Mouse (Mus musculus) spleen, embryonic (tissue): ENCODE measurements at regions not wholly inside any gene's neighbourhood (a gene's known extent, or its start where the extent isn't known, plus 50 kb on each side); places are given as distances from the start of the nearest gene placed in this dataset.

ENCODE experiments used
- CTCF ChIA-PET: fragments of 350-600 bp; sonication (Branson Sonifier 250); formaldehyde crosslinking; loops from one replicate; lab custom pipeline; 2022; lab: Charles Lee

DNA sequence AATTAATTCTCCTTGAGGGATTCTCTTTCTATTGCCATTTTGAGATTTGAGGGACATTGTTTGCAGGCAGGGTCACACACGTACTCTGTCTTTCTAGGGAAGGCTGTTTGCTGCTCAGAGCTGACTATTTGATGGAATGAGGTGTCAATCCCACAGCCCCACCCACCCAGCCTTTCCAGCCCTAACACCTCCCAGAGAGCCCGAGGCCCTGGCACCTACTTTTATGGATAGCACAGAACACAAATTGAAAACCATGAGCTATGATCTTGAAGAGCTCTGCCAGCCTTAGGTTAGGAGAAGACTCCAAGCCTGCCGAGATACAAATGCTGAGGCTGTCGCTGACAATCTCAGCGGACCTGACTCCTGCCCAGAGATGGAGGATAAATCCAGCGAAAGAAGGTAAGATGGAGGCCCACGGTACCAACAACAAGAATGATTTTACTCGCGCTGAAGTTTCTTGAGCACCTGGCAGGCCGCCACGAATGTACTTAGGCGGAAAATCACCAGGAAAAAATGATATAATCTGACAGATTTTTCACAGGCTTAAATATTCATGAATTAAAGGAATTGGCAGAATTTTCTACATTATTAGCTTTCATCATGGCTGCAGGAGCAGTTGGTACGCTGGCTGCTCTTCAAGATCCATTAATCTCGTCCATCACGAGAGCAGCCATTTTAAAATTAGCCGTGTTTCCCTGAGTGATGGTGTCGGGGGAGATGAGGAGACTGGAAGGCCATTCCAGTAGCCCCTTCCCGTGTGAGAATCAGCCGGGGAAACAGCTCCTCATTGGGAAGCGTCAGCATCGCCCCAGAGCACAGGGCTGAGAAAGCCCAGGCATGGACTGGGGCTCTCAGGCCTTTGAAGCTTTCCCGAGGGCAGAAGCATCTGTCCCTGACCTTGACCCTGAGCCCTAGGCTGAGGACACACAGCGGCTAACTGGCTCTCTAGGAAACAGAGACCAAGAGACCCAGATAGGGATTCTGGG, 238.4 kb downstream of the Uaca start:
- CTCF ChIA-PET: no interaction called here

DNA sequence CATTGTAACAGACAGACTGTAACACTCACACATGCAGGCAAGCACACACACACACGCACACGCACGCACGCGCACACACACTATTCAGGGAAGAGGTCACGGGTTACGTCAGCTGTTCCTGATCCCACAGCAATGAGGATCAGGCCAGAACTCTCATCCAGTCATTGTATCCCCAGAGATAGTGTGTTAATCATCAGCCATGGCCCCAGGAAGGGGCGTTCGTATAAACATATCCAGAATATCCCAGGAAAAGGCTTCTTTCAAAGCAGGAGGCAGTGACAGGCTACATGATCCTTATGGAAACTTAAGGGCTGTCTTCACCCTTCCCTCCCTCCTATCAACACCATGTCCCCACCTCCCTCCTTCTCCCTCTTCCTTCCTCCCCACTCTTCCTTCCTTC, 239.3 kb downstream of the Uaca start:
- CTCF ChIA-PET: interaction anchor here (0.6 to 0.7 kb wide), 2 partner anchors 8 to 36 kb away, joined by 3 to 5 read pairs; no protein-coding TSS in a partner anchor

DNA sequence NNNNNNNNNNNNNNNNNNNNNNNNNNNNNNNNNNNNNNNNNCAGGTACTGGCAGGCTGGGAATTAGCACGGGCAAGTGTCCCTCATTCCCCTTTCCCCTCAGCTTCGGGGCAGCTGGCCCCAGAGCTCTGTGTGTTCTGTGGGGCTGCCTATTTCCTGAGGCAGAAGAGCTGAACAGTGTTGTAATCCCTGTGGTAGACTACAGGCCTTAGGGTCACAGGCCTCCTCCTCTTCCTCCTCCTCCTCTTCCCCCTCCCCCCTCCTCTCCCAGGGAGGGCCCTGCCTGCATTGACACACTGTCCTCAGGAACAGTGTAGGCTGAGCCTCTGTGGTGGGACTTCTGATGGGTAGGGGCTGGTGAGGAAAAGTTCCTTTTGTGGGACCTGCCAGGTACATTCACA, 247.7 kb downstream of the Uaca start:
- CTCF ChIA-PET: no interaction called here

DNA sequence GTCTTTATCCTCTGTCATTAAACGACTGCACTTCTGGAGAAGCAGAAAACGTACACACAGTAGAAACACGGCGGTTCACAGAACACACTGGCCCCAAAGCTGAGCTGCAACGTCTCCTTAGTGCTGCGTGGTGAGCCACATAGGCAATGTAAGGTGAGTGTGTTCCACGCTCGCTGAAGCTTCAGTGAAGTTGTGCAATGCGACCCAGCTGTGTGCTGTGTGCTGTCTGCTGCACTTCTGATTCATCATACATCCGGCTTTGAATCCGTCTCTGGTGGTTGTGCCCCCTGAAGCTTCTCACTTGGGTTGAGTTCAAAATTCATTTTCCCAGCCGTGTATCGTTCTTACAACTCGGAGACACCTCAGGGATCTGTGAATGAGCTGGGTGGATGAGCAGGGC, 250.6 kb downstream of the Uaca start:
- CTCF ChIA-PET: interaction anchor here (0.5 to 0.6 kb wide), 2 partner anchors 324 to 859 kb away, joined by 3 to 6 read pairs; no protein-coding TSS in a partner anchor

DNA sequence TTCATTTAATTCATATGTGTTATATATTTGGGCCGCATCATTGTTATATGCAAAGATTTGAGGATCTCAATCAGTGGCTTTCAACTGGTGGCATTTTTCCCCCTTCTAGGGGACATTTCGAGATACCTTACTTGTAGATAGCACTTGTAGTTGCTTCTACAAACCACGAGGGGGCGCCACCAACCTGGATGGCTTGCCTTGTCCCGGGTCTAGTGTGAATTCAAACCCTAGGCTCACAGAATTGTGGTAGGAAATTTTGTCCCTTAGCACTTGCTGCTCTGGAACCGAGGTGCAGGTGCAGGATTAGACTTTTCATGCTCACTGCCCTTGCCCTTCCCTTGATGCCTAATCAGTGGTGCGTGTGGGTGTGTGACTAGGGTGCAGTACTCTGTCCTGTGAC, 252.2 kb downstream of the Uaca start:
- CTCF ChIA-PET: no interaction called here

DNA sequence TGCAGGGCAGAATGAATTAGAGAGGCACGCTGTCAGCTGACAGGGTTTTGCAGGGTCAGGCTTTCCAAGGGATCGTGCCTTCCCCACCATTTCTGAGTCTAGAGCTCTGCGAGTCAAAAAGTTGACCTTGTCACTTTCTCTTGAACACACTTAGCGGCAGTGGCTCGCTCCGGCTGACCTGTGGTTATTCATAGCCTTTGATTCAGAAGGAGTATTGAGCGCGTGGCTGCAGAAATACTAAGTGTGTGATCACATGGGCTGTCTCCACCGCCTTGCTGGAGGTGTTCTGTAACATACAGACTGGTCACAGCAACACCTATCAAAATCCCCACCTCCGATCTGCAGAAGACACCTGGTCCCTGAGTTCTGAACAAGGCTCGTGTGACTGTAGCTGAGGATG, 252.9 kb downstream of the Uaca start:
- CTCF ChIA-PET: no interaction called here

DNA sequence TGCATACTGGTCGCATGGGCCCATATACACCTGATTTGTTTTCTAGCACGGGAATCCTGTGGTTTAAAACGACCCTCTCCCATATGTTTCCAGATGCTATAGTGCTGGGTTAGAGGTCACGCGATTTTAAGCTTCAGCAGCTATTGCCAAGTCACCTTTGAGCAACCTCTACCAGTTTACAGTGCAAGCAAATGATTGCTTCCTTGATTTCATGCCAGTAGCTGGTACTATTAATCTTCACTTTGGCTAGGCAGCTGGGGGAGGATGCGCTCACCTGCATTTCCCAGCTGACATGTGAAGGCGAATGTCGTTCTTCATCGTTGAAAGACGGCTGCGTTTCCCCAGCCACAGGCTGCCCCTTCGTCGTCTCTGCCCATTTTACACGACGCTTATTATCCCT, 254.2 kb downstream of the Uaca start:
- CTCF ChIA-PET: no interaction called here

DNA sequence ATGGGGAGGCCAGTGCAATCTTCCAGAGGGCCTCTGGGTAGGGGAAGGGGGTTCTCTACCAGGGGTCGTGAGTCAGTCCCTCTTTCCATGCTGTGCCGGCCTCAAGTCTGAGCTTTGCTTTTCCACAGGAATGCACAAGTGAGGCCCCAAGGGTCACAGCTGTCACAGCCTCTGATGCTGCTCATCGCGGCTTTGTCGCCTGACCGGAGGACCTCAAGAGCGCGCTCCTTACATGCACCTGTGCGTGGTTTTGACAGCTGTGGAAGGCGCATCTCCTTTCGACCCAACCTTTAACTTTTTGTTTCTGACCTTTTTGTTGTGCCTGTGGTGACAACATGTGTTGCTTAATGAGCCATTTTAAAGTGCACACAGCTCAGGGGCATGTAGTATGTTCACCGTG, 258.3 kb downstream of the Uaca start:
- CTCF ChIA-PET: interaction anchor here (0.7 kb wide), 1 partner anchor 646 kb away, joined by 3 read pairs; no protein-coding TSS in a partner anchor

DNA sequence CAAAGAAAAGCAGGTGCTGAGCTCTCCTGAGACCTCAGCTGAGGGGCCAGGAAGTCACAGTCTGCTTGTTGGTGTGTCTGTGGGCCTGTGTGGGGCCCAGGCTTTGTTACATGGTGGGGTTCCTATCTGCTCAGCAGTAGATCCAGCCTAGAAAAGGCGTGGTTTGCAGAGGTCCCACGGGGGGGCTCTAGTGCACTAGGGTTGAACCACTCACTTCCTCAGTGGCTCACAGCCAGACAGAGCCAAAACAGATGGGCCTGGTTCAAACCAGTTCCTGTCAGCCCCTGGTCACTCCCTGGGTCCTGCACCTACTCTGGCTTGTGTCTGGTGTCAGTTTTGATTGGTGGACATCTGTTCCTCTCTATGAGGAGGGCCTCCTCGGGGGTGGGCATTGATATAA, 260.1 kb downstream of the Uaca start:
- CTCF ChIA-PET: interaction anchor here (0.7 kb wide), 2 partner anchors 393 to 842 kb away, joined by 3 to 28 read pairs; no protein-coding TSS in a partner anchor

DNA sequence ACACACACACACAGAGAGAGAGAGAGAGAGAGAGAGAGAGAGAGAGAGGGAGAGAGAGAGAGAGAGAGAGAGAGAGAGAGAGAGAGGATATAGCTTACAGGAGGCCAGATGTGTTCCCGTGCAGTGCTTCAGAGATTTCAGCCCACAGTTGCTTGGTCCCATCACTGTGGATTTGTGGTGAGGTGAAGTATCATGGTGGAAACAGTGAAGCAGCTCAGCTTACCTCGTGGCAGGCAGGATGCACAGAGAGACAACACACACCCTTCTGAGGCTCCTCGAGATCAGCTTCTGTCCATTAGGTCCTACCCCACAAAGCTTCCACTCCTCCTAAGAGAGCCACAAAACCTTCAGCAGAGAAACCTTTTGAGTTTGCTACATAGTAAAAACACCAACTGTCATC, 261.1 kb downstream of the Uaca start:
- CTCF ChIA-PET: interaction anchor here (0.5 to 0.7 kb wide), 3 partner anchors 33 to 392 kb away, joined by 3 to 10 read pairs (median 10); no protein-coding TSS in a partner anchor

DNA sequence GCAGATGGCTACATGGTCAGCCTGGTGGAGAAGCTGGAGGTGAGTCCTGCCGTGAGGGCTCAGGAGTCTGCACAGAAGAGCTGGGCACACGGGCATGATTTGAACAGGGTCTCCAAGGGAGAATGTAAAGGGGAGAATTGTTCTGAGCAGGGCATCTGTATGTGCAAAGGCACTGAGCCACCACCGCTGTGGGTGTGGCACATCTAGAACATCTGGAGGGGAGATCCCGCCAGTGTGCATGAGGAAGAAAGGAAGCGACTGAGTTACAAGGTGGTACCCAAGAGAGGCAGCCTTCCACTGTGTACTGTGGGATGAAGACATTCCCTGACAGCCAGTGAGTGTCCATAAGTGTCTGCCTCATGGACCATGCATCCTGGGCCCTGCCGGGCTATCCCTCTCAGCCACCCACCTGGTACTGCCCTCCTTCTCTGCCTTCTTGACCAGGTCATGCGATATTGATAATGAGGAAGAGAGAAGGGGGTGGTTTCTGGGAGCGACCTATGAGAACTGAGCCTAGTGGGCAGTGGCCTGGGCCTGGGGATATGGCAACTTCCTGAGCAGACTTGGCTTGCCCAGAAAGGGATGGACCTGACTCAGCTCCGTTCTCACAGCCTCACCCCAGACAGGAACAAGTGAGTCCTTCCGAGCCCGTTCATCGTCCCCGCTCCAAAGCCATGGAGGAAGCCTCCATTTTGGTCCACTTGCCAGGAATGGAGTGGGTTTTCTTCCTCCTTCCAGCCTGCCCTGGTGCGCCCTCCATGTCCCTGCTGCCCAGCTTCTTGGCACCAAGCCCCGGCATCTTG, 261.8 kb downstream of the Uaca start:
- CTCF ChIA-PET: interaction anchor here (0.5 kb wide), 1 partner anchor 34 kb away, joined by 10 read pairs; no protein-coding TSS in a partner anchor

DNA sequence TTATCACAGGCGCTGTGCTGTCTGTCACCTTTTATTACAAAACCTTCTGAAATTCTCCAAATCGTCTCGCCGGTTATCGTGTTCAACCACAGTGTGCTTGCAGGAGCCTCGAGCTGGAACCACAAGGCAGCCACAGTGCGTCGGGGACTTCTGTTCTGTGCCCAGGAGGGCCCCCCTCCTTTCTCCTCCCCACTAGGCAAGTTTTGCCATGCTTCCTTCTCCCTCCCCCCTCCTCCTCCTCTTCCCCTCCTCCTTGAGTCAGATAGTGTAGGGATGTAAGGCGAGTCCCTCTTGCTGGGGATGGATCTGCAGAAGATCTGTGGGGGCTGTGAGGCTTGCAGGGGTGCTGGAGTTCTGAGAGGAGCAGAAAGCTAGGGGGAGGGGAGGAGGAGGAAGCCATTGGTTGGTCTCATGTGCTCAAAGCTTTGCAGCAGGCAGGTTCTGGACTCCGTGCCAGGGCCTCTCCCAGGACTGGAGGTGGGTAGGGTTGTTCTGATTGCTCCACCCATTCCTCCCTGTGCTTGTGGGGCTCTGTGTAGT, 262.5 kb downstream of the Uaca start:
- CTCF ChIA-PET: interaction anchor here (0.7 kb wide), 1 partner anchor 125 kb away, joined by 3 read pairs; no protein-coding TSS in a partner anchor

DNA sequence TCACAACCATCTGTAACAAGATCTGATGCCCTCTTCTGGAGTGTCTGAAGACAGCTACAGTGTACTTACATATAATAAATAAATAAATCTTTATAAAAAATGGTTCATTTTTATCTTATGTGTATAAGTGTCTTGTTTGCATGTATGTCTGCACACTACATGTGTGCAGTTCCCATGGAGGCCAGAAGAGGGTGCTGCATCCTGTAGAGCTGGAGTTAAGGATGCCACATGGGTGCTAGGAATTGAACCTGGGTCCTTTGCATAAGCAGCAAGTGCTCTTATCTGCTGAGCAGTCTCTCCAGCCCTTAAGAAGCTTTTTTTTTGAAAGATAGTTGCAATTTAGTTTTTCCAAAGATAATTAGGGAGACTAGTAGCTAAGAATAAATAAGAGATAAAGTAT, 264.9 kb downstream of the Uaca start:
- CTCF ChIA-PET: interaction anchor here (0.6 kb wide), 1 partner anchor 132 kb away, joined by 3 read pairs; no protein-coding TSS in a partner anchor

DNA sequence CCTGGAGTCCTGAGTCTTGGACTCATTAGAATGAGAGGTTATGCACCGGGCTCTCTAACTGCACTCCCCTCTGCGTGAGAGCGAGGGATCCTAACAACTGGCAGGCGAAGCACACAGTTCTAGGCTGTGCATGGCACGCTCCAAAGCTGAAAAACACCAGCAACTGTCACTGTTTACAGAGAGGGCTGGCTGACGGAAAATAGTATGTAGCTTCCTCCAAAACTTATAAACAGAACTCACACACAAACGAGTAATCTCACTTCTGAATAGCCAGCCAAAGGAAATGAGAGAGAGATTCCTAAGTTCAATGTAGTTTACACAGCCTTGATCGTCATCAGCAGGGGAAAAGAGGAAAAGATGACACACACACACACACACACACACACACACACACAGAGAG, 266.6 kb downstream of the Uaca start:
- CTCF ChIA-PET: interaction anchor here (0.6 kb wide), 1 partner anchor 200 kb away, joined by 3 read pairs; no protein-coding TSS in a partner anchor

DNA sequence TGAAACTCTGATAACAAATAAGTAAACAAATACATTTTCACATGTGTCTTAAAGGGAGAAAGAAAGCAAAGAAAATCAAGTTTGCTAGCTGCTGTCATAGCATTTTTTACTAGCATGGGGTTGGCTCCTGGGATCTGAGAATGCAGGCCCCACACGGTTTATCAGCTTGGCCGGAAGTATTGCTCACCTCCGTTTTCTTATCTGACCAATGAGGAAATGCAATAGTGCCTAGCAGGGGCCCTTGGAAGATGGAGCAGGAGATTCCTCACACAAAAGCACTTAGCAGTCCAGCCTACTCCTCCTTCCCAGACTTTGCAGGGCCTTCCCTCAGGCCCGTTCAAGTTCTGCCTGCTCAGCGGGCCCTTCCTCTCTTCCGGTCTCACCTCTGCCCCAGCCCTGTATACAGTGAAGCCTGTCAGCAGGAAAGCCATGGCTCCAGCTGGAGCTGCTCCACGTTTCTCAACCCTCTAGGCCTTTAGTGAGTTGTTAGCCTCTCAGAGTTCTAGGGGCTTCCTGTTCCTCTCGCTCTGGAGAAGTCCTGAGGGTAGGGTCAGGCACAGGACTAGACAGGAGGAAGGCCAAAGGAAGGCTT, 270.5 kb downstream of the Uaca start:
- CTCF ChIA-PET: no interaction called here

DNA sequence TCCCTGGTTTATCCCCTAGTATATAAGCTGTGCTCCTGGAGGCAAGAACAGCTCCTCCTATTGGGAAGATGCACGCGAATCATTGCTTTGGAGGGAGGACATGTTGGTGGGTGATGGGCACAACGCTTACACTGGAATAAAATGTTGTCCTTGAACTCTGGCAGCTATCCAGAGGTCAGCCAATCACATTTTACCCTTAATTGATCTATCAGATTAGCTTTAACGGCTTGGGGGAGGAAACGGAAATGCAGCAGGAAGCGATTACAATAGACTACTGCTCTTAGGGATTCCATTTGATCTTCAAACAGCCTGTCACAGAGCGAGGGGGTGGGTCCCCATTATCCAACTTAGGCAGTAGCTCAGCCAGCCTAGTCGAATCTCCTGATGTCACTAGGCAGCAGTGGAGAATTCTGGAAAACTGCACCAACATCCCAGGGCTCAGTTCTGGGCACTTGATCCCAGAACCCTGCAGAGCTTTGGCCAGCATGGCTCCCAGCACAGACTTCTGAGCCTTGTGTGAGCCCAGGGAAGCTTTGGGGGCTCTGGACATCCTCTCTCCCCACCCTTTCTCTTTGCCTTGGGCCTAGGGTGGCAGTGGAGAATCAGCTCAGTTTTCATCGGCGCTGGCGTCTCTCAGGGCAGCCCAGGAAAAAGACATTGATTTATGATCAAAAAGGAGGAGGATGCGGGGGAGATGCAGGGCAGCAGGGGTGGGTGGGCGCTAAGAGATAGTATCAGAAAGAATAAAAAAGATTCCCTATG, 275.4 kb downstream of the Uaca start:
- CTCF ChIA-PET: no interaction called here

DNA sequence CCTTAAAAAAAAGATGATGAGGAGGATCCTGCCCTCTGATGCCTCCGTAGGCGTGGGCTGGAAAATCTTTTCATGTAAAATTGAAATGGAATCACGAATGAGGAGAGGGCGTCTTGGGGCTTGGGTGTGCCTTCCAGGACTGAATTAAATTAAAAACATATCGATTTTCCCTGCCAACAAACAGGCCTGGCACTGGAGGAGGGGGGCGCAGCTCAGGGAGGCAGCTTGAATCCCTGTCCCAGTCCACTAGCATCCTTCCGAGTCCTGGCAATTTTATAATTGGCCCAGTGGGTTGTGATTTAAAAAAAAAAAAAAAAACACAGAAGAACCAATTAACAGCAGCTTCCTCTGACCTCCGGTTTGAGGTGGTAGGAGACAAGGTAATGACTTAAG, 276.0 kb downstream of the Uaca start:
- CTCF ChIA-PET: interaction anchor here (0.7 kb wide), 1 partner anchor 26 kb away, joined by 8 read pairs; no protein-coding TSS in a partner anchor

DNA sequence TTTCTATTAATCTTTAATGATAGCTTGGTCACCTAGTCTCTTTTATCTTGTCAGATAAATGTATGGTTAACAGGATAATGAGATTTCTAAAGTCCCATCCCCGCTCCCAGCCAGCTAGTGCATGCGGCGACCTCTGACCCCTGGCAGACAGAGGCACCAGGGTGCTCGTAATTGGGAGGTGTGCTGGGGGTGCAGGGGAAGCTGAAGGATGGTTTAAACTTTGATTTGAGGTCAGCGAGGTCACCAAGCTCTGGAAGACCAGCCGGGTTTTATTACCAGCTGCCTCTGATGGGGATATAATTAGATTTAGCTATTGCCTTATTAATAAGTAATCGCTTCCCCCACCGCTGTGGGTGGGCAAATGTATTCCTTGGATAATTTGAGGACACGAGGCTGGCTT, 276.5 kb downstream of the Uaca start:
- CTCF ChIA-PET: interaction anchor here (0.5 to 0.7 kb wide), 2 partner anchors 26 to 408 kb away, joined by 8 to 9 read pairs; no protein-coding TSS in a partner anchor

DNA sequence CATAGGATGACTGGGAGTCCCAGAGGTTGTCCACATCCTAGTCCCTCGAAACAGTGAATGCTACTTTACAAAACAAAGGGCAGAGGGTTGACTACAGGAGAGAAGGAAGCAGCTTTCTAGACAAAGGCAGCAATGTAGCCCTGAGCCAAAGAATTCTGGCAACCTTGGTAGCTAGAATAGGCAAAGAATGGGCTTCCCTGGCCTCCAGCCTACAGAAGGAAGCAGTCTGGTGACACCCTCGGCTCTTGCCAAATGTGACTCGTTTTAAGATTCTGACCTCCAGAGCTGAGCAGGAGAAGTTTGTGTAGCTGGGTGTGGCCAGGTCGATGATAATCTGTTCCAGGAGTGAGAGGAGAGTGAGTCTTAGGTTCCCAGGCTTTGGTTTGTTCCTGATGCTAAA, 279.1 kb downstream of the Uaca start:
- CTCF ChIA-PET: no interaction called here

DNA sequence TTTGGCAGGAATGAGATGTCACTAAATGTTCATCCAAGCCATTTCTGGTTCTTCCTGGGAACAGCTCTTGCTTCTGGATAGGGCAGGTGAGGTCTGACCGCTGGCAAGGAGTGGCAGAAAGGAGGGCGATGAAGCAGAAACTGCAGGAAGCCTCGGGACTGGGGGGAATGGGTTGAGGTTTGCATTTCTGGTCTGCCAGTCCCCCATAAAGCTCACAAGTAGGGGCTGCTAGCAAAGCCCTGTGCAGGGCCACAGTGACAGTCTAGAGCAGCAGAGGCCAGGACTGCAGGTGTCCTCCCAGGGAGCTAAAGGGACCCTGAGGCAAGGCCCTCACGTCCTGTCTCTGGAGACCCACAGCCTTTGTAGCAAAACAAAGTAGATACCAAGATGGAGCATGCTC, 280.7 kb downstream of the Uaca start:
- CTCF ChIA-PET: no interaction called here
